Mouse (Mus musculus) hindbrain, embryonic 12.5 days (tissue): ENCODE data around the gene Dbnl. TPM values are rescaled to one million over a fixed set of nuclear protein-coding genes. Genes with fewer than 3 reads are reported as not detected.

Experiments used
- ATAC-seq: fragments of 200-750 bp; cut with Nextera tagmentation; 2 replicates; pipeline ENCODE4 v1.8.0; 2017; ENCODE audit warnings: moderate TSS enrichment; ENCODE audit not compliant: low FRiP score
- H3K27ac ChIP-seq: fragments of 300-500 bp; sonication (generic); 2 replicates; pipeline ENCODE4 v1.5.1; 2016; ENCODE audit warnings: mild to moderate bottlenecking
- H3K27me3 ChIP-seq: fragments of 300-500 bp; sonication (generic); 2 replicates; pipeline ENCODE4 v1.6.1; 2016; ENCODE audit warnings: mild to moderate bottlenecking
- H3K36me3 ChIP-seq: fragments of 300-500 bp; sonication (generic); 2 replicates; pipeline ENCODE4 v1.6.1; 2016; ENCODE audit warnings: mild to moderate bottlenecking
- H3K4me1 ChIP-seq: fragments of 300-500 bp; sonication (generic); 2 replicates; pipeline ENCODE4 v1.6.1; 2016
- H3K4me2 ChIP-seq: fragments of 300-500 bp; sonication (generic); replicated peaks from 2 replicates; pipeline ENCODE4 v1.6.1; 2016; ENCODE audit warnings: mild to moderate bottlenecking
- H3K4me3 ChIP-seq: fragments of 300-500 bp; sonication (generic); 2 replicates; pipeline ENCODE4 v1.5.1; 2016; ENCODE audit warnings: mild to moderate bottlenecking
- H3K9ac ChIP-seq: fragments of 300-500 bp; sonication (generic); 2 replicates; pipeline ENCODE4 v1.6.1; 2016; ENCODE audit warnings: mild to moderate bottlenecking, moderate library complexity
- H3K9me3 ChIP-seq: fragments of 300-500 bp; sonication (generic); replicated peaks from 2 replicates; pipeline ENCODE4 v1.6.1; 2016; ENCODE audit warnings: mild to moderate bottlenecking
- WGBS: fragments of 180-500 bp; shearing (Covaris S2); methylation state at CpG from one replicate; pipeline ENCODE4 v1.1.7; 2016; 5-methylcytosine and 5-hydroxymethylcytosine counted together
- polyA plus RNA-seq: library from polyadenylated mRNA; unstranded; fragments of >200 nt; fragmentation: Nextera tagmentation; extraction: Ambion mirVana; gene quantifications from 2 replicates; pipeline ENCODE4 v1.2.1, GENCODE M21; 2016

Gene Dbnl
- polyA plus RNA-seq, 1 experiment from 2014 or later: 145 TPM

GRCm38 (mm10) chr11:5848741-5849140 is 60.5 kb downstream of the Dbnl start:
- Histone ChIP-seq H3K4me1 (peaks cover 8% of the 10 kb centered on the region), H3K27ac (no peak overlapping the region), H3K4me3 (no peak overlapping the region), H3K9ac (no peak overlapping the region), H3K27me3 (no peaks in the 10 kb centered on the region), H3K9me3 (no peaks in the 10 kb centered on the region), H3K36me3 (no peaks in the 10 kb centered on the region), H3K4me2 (no peak overlapping the region)
- no peak for ATAC-seq
- WGBS: 57% methylated on average over 6 of the region's 6 CpGs

DNA sequence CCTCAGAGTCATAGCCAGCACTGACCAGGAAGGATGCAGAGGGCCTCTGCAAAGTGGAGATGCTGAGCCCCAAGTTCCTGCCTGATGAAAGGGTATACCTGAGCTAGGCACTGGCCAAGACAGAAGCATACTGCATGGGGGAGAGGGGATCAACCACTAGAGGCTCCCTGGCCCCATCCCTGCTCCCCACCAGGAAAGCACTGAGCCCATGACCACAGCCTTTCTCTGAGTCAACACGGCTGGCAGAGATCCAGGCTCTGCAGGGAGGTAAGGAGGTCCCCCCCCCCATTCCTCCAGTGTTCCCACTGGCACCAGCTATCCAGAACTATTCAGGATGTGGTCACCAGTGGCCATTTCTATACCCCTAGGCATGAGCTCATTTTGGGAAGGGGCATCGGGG is 61.0 kb downstream of the Dbnl start:
- 79% methylated on average over 2 of the region's 2 CpGs for WGBS
- Histone ChIP-seq H3K27me3 (no peaks in the 10 kb centered on the region), H3K4me3 (no peak overlapping the region), H3K9ac (no peak overlapping the region), H3K27ac (no peak overlapping the region), H3K9me3 (no peaks in the 10 kb centered on the region), H3K36me3 (no peaks in the 10 kb centered on the region), H3K4me2 (no peak overlapping the region), H3K4me1 (peaks cover 8% of the 10 kb centered on the region)
- ATAC-seq: no peak

GRCm38 (mm10) chr11:5850452-5850851 is 62.2 kb downstream of the Dbnl start:
- Histone ChIP-seq H3K36me3 (no peaks in the 10 kb centered on the region), H3K27me3 (no peaks in the 10 kb centered on the region), H3K27ac (no peak overlapping the region), H3K4me2 (no peak overlapping the region), H3K4me1 (peaks cover 8% of the 10 kb centered on the region), H3K9ac (no peak overlapping the region), H3K4me3 (no peak overlapping the region), H3K9me3 (no peaks in the 10 kb centered on the region)
- WGBS: 74% methylated on average over 5 of the region's 5 CpGs
- no peak for ATAC-seq

Other genes starting within 250 kb of the Dbnl start
- gene Ccdc117, start 246.3 kb upstream of the Dbnl start, polyA plus RNA-seq: 23.1 and 25.3 TPM in 2 replicates
- gene Ankrd36, start 218.8 kb upstream of the Dbnl start, polyA plus RNA-seq: 0.15 TPM in 1 of 2 replicates, not detected in the other
- gene Mrps24, start 72.8 kb upstream of the Dbnl start, polyA plus RNA-seq: 137 and 162 TPM in 2 replicates
- gene Urgcp, start 26.1 kb upstream of the Dbnl start, polyA plus RNA-seq: 26.1 and 26.6 TPM in 2 replicates
- gene Pgam2, start 15.2 kb downstream of the Dbnl start, polyA plus RNA-seq: 6.6 and 13.2 TPM in 2 replicates
- 8.5 TPM in 2 replicates for gene Polm, start 49.5 kb downstream of the Dbnl start, polyA plus RNA-seq
- 41.4 and 52.2 TPM in 2 replicates for gene Aebp1, start 73.5 kb downstream of the Dbnl start, polyA plus RNA-seq
- 79.6 and 84.1 TPM in 2 replicates for gene Pold2, start 89.8 kb downstream of the Dbnl start, polyA plus RNA-seq
- 1.1 and 1.7 TPM in 2 replicates for gene Myl7, start 110.3 kb downstream of the Dbnl start, polyA plus RNA-seq
- gene Gck, start 161.6 kb downstream of the Dbnl start, polyA plus RNA-seq: 3.6 and 4.0 TPM in 2 replicates
- gene Ykt6, start 167.2 kb downstream of the Dbnl start, polyA plus RNA-seq: 59.0 and 60.9 TPM in 2 replicates